Mouse (Mus musculus) embryonic stem cell, embryonic (primary cell): ENCODE results near the gene Fgfr2.

Source experiments
- CTCF ChIA-PET, 4 experiments: fragments of 300-600 bp in 2 of 4; fragments of 350-600 bp in 2 of 4; sonication (Branson Sonifier 250); formaldehyde crosslinking; loops; one replicate each; lab custom pipeline; 2022; ENCODE audit warnings: inconsistent platforms in 2 of 4; lab: Charles Lee
- POLR2A ChIA-PET, 4 experiments: fragments of 300-600 bp in 2 of 4; fragments of 350-600 bp in 2 of 4; sonication (Branson Sonifier 250); formaldehyde crosslinking; loops; one replicate each; lab custom pipeline; 2022; ENCODE audit warnings: antibody characterized with exemption in 4 of 4, inconsistent platforms in 1 of 4; lab: Charles Lee

The Fgfr2 gene

DNA sequence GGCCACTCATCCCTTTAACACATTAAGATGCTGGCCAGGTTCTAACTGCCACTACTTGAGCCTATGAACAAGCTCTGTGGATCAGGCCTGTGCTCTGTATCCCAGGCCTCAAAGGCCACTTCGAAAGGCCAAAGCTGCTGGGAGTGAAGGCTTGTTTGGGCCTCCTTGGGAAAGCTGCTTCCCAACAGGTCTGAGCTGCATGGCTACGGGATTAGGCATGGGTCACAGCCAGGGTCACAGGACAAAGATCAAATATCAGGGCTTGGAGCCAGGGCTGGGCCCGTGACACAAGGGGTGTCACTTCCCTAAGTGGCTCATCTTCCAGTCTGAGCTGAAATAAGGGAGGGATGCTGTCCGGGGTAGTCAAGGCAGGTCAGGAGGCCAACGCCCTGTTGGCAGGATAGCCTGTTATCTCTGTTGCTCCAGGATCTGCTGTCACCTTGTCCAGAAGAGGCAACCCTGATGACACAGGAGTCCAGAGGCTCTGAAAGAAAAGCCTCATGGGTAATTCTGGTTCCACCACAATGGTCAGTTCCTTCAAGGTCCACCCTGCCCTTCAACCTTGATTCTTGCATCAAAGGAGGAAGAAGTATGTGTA is 1313.5 kb downstream of the Fgfr2 start:
- ChIA-PET POLR2A (no interaction called here), CTCF (no interaction called here)

DNA sequence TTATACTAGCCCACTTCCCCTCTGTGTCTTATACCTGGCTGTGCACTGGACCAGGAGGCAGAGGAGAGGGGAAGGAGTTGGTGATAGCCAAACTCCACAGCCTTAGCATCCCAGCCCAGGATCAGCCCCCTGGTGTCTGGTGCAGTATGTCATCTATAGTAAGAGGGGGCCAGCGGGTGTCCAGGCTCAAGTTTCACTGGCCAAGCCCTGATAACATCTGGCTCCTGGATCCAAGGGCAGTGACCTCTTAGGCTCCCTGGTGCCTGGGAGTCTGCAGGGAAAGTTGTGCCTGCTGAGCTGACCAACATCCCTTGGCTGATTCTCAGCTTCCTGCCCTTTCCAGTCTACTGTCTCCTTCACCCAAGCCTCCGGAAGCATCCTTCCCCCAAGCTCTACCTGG is 1315.9 kb downstream of the Fgfr2 start:
- ChIA-PET CTCF (no interaction called here), POLR2A (no interaction called here)

DNA sequence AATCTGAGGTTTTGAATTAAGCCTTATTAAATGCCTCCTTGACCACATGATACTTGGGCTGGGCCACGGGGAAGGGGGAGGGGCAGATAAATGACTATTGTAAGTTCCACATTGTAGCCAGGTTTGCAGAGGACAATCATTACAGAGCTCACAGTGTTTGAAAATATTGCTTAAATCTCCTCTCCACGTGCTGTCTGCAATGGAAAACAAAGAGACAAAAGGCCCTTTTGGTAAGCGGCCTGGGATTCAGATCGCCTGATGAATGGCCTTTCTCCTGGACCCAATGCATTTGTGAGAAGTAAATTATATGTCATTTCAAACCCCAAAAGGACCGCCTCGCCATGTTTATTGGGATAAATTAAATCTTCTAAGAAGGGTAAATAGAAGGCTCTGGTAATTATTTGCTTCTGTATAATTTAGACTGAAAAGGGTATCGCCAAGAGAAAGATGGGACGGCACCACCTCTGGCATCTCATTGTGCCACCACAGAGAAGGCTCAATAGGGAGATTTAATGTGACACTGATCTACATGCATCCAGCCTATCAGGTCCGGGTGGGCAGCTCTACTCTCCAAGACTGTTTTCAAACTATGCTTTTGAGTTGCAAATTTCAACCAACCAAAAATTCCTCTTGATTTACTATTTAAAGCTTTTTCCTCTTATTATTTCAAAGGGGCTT is 1317.5 kb downstream of the Fgfr2 start:
- CTCF ChIA-PET: no interaction called here
- POLR2A ChIA-PET: no interaction called here

DNA sequence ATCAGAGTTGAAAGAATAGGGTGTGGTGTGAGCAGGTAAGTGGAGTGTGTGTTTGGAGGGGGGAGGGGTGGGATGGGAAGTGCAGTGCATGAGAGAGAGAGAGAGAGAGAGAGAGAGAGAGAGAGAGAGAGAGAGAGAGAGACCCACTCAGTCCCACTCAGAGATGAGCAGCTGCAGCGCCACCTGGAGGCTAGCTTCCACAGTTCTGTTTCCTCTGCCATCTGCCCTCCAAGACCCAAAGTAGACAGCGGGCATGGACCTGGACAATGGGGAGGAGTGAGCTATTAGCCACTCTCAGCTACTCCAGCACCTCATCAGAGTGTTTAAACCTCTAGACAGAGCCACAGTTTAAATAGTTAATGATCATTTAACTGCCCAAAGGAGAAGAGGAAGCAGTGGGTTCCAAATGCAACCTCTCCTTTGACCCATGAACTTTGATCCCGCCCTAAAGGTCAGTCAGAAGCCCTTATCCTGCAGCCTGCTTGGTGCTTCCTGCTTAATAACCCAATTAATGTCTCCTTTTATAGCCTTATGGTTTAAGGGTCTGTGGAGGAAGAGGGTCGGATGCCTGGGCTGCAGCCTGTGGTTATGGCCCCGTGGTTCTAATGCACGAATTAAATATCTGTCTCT is 1322.6 kb downstream of the Fgfr2 start:
- CTCF ChIA-PET: interaction anchor here (0.6 to 1.1 kb wide), 21 partner anchors 9 to 874 kb away, joined by 3 to 14 read pairs (median 3); no protein-coding TSS in a partner anchor
- POLR2A ChIA-PET: interaction anchor here in 1 of 4 experiments (0.7 kb wide), 2 partner anchors 92 to 247 kb away, joined by 3 read pairs; no protein-coding TSS in a partner anchor

DNA sequence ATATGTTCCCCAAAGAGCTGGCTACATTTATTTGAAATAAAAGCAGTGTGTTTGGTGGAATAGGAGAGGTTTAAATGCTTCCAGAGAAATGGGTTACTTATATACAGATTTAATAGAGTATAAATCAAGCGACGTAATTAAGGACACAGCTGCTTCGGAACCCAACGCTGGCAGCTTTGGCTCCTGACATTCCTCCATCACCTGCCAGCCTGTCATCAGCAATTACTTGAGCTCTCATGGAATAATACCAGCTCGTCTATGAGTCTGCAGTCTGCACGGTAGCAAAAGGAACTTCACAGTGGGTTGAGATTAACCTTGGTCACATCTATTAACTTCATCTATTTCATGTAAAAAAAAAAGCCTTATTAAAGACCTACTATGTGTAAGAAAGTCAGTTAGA is 1326.0 kb downstream of the Fgfr2 start:
- POLR2A ChIA-PET: no interaction called here
- CTCF ChIA-PET: no interaction called here

DNA sequence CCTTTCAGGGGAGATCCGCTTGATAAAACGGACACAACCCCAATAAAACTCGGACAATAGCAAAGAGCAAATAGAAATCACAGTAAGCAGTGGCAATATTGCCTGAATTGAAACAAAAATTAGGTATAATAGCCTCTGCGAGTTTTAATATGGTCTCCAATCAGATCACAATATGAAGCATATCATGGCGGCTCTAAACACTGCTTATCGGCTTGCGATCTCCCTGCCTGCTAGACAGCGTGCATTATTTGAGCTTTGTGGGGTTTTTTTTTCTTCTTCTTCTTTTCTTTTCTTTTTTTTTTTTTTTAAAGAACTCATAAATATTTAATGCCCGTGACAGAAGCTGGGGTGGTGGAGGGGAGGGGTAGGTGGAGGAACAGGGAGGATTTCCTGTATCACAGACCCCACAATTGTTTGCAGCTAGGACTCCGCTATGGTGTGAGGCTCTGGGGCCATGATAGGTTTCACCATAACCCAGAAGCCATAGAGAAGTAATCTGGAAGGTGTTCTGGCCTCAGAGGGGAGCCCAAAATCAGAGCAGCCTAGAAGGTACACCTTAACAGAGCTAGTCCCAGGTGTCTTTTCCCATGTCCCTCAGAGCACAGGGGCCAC is 1334.4 kb downstream of the Fgfr2 start:
- ChIA-PET CTCF (interaction anchor here in 1 of 4 experiments (0.6 kb wide), 1 partner anchor 12 kb away, joined by 3 read pairs; no protein-coding TSS in a partner anchor), POLR2A (interaction anchor here in 1 of 4 experiments (0.6 kb wide), 1 partner anchor 163 kb away, joined by 3 read pairs; no protein-coding TSS in a partner anchor)

DNA sequence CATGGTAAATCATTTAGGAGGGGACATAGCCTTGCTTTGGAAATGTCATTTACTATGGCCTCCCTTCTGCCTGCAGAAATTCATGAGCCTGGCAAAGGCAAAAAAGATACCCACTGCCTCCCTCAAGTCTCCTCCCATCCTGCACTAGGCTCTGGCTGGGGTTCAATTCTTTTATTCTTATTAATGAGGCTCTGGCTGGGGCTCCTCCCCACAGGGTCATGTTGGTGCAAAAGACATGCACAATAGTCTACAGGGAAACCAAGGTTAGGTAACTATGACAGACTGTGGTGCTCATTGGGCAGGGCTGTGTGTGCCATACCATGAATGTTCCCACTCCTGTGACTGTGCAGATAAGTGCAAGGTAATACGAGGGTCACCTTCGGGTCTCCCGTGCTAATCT is 1337.4 kb downstream of the Fgfr2 start:
- ChIA-PET CTCF (interaction anchor here in 1 of 4 experiments (0.6 kb wide), 1 partner anchor 1079 kb away, joined by 3 read pairs; no protein-coding TSS in a partner anchor), POLR2A (no interaction called here)

DNA sequence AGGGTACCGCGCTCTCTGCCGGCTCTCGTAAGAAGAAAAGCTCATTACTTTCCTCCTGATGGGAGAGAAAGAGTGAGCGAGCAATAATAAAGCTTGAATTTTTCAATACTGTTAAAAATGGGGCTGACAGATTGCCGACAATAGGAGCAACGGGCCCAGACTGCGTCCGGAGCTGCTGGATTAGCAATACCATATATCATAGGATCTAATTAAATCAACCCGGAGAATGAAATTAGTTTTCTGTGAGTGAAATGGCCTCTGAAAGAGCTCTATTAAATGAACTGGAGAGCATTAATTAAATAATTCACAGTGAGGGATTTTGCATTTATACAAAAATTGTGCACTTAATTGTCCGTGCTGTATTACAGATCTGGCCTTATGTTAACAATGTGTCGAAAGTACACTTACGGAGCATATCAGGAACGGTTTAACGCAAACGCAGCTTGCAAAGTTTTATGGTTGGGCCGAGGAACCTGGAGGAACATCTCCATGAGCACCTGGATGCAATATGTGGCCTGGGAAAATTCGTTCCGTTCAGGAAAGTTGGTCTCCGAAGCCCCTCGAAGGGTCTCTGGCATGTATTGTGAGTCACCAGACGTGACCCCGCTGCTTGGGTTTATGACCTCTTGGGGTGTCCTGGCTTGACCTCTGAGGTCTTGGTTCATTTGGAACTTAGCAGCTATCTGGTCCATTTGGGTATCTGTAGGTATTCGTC is 1344.7 kb downstream of the Fgfr2 start:
- ChIA-PET POLR2A (no interaction called here), CTCF (no interaction called here)

DNA sequence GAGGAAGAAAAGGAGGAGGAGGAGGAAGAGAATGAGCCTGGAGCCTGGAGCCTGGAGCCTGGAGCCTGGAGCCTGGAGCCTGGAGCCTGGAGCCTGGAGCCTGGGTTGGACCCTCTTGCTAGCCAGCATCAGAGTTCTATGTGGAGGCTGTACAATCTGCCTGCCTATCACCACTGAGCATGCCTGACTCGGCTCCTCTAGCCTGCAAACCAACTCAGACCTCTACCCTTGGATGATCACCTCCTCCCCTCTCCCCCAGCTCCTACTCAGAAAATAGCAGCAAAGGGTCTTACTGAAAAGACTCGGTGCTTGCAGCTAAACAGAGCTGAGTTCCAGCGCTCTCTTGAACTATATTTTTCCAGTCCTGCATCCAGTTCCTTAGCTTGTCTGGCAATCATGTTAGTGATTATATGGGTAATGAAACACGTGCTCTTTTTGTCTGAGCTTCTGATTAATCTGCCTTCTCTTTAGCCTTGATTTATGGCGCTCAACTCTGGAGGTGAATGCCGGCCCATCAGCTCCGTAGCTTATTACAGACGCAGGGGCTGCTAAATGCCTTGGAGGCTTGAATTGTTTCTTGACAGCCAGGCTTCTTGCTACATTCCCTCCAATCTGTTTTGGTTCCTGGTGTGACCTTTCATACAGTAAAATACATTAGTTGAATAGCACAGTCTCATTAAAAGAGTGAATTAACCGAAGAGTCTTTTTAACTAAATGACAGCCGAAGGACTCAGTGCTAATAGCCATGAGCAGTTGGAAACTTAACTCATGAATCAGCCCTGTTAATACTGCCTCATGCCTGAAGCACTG is 1345.5 kb downstream of the Fgfr2 start:
- POLR2A ChIA-PET: interaction anchor here in 1 of 4 experiments (0.5 kb wide), 1 partner anchor 137 kb away, joined by 6 read pairs; no protein-coding TSS in a partner anchor

DNA sequence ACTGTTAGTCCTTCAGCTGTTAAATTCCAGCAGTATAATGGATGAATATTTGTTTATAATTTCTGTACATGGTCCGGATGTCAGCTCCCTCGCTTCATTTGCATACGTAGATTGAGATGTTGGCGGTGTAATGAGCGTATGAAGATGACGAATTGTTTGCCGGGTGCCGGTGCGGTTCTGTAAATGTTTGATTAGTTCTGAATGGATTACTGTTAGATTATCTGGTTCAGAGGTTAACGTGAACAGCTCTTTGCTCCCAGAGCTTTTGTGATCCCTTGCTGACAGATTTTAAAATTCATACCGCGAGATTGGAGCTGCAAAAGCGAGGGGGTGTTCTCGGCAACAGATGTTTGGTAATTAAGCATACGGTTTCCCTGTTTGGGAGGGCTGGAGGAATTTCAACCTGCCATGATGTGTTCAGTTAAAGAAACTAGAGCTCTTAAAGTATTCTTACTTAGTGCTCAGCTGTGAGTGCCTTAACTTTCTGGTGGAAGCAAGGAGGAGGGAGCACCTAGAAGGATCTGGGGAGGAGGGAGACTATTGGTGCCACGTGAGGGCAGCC is 1346.9 kb downstream of the Fgfr2 start:
- POLR2A ChIA-PET: no interaction called here

More for the DNA sequence above, 1345.5 kb downstream of the Fgfr2 start:
- CTCF ChIA-PET: no interaction called here

DNA sequence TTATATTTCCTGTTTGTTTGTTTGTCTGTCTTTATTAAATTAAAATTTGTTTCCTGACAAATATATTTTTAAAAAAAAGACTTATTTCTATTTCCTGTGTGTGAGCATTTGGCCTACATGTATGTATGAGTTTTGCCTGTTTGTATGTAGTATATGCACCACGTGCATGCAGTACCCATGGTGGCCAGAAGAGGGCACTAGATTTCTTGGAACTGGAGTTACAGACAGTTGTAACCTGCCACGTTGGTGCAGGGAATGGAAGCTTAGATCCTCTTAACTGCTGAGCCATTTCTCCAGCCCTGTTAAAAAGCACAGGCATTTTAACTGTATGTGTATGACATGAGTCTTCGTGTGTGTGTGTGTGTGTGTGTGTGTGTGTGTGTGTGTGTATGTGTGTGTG is 1365.2 kb downstream of the Fgfr2 start:
- ChIA-PET CTCF (interaction anchor here in 3 of 4 experiments (0.5 to 1.4 kb wide), 3 partner anchors 124 to 308 kb away, joined by 3 to 9 read pairs (median 4); no protein-coding TSS in a partner anchor), POLR2A (no interaction called here)

More for the DNA sequence above, 1346.9 kb downstream of the Fgfr2 start:
- CTCF ChIA-PET: interaction anchor here in 1 of 4 experiments (0.6 kb wide), 1 partner anchor 27 kb away, joined by 4 read pairs; no protein-coding TSS in a partner anchor

DNA sequence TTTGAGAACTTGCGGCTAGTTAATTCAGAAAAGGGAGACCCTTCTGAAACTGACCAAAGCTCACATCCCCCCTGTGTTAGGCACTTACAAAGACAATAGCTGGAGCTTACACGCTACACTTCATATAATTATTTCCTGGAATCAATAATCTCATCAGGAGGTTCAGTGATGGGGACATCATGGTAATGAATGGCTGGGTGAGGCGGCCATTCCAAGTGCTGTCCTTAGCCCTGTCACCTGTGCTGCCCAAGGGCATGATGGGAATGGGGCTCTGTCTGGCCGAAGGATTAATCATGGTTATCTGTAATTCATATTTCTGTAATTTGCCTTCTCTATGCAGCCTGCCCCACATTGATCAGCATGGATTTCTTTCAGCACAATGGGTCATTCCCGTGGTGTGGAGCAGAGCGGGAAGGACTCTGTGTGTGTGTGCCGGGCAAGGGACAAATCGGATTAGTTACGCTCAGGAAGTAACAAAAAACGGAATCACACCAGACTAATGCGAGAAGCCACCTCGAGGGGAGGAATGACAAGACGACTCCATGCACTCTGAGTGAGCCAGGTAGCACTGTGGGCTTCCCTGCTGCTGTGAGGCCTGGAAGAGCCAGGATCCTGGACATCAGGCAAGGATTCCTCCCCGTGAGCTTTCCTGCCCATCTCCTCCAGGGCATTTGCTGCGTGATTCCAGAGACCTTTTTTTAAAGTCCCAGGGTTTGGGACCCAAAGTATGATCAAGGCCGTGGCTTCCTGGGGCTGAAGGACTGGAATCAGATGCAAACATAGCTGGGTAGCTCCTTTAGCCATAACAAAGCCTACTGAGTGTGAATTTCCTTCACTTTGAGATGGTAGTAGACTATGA is 1375.8 kb downstream of the Fgfr2 start:
- ChIA-PET POLR2A (interaction anchor here in 2 of 4 experiments (0.5 to 0.6 kb wide), 2 partner anchors 212 to 830 kb away, joined by 3 to 4 read pairs; no protein-coding TSS in a partner anchor), CTCF (interaction anchor here in 3 of 4 experiments (0.6 to 1.1 kb wide), 3 partner anchors 207 to 410 kb away, joined by 3 to 4 read pairs (median 3); no protein-coding TSS in a partner anchor)

DNA sequence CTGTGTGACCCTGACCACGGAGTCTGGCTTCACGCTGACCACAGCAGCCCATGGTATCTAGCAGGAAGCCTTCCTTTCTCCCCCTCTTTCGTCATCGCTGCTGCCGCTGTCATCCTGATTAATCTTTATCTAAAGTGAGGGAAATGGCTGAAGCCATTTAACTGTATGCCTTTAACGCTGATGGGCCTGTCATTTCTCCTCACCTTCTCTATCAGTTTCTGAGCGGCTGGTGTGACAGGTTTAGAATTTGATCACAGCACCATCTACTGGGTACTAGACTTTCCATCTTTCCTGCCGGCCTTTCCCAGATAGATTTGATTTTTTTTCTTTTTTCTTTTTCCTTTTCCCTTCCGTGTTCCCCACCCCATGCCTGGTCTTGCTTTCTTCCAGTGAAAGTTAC is 1376.4 kb downstream of the Fgfr2 start:
- ChIA-PET CTCF (interaction anchor here in 2 of 4 experiments (0.6 to 1.1 kb wide), 2 partner anchors 206 to 277 kb away, joined by 3 read pairs; no protein-coding TSS in a partner anchor), POLR2A (no interaction called here)

DNA sequence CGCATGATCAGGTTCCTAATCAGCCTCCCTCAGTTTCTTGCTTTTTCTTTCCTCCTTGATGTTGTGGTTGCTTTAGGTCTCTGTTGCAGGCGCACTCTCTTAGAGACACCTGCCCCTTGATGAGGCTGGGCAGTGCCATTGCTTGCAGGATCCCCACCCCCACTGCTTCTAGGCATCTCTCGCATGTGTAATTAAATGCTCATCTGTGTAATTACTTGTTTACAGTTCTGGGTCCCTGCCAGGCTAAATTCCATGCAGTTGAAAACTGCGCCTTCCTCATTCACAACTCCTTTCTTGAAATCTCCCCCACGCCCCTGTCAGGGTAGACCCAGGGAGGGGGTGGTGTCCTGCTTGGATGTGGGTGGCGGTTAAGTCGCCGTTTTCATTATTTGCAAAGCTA is 1380.0 kb downstream of the Fgfr2 start:
- CTCF ChIA-PET: no interaction called here
- POLR2A ChIA-PET: no interaction called here

DNA sequence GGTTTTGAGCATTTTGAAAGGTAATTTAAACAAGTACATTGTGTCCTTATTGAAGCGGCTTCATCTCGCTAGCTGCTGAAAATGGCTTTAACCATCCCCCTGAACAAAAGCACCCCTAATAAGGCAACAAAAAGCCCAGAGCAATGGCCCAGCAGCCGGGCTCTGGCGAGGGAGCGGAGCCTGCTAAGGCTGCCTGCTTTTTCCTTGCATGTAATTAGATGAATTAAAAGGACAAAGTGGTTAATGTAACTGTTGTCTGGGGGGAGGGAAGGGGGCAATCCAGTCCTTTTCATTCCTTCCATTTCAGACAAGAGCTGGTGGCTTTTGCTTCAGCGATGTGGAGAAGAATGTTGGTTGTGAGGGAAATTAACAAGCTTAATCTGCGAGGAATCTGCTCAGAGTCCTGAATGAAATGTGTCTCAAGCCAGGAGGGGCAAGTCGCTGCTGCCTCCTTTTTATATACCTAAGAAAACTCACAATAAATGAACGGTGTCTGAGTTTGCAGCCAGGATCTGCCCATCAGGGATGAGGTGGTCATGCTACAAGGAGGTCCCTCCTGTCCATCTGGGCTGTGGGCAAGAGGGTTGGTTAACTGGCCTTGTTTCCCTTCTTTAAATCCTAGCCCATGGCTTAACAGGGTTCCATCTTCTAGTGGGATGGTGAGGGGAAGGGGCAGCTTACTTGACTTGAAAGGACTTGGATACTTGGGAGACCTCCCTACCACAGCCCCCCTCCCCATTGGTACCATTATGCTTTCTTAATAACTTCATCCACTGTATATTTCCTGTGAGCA is 1400.2 kb downstream of the Fgfr2 start:
- POLR2A ChIA-PET: no interaction called here
- CTCF ChIA-PET: no interaction called here

DNA sequence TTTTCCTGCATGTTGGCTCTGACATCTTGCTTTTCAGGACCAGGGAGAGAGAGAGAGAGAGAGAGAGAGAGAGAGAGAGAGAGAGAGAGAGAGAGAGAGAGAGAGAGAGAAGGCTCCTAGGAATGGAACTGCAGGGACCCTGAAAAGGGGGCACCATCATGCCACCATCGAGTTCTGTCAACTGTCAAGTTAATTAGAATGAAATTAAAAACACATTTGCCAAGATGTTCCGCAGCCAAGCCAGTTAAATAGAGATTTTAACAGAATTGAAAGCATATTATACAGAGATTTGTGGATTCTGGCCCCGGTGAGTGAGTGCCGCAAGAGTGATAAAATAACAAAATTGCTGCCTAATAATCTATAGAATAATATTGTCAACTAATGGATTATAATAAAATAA is 1400.8 kb downstream of the Fgfr2 start:
- POLR2A ChIA-PET: no interaction called here
- CTCF ChIA-PET: no interaction called here
